Mouse (Mus musculus) lung, adult 2 months (tissue): ENCODE measurements around the gene Gstp1.

Source experiments
- CTCF ChIP-seq: fragments of 200-500 bp; IDR thresholded peaks from 2 replicates; pipeline ENCODE4 v1.5.1; 2011; ENCODE audit warnings: mild to moderate bottlenecking, low read length, control low read depth; ENCODE audit not compliant: insufficient read depth
- POLR2A ChIP-seq: fragments of 200-500 bp; IDR thresholded peaks from 2 replicates; pipeline ENCODE4 v1.6.1; 2011; ENCODE audit warnings: low read depth, mild to moderate bottlenecking, control low read depth, low read length, borderline replicate concordance; ENCODE audit errors: extremely low read depth

DNA sequence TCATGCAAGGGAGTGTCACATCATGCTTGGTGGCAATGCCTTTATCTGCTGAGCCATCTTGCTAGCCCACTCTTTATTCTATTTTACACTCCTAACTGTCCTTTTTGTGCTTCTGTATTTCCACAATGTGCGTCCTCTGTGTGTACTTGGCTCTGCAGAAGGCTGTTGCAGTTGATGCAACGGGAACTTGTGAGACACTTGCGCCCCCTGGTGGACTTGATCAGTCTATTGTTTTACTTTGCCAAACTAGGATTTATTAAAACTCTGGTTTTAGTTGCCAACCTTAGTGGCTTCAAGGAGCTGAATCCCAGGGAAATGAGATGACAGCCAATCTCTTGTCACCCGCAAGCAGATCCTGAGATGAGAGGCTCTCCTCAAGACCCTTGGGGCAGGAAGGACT, 10.1 kb upstream of the Gstp1 start:
- TF ChIP-seq POLR2A (no peak), CTCF (peak; percentile 77)
